11 mouse cellular contexts compared by ENCODE assay signal in genomic region chr10:59953564-59954039, GRCm38 (mm10). TPM values are rescaled to one million over a fixed set of nuclear protein-coding genes. Genes with fewer than 3 reads are reported as not detected.
DNase-seq lines count a peak whose midpoint lies in the region; ATAC-seq and TF ChIP-seq lines count a peak whose summit lies in the region.
"Had no signal": no experiment of that assay in that cellular context is flagged by ENCODE, and none has a peak within 500 bp of the region (broad histone marks: within the 10 kb centered on the region; RNA-seq: fewer than 3 reads in every experiment).

No protein-coding gene starts in this region.

- peaks cover 54% of the 10 kb centered on the region for H3K4me1 ChIP-seq in midbrain, embryonic 13.5 days (replicated peaks)

- peak; percentile 57 to 71 for DNase-seq in adrenal gland, adult (ENCODE audit: inconsistent age in 2 of 2, low spot score in 1 of 2)
- DNase-seq in adrenal gland, adult 18-20 months (ENCODE audit: low spot score in 2 of 2) = no peak
- no peak for DNase-seq in layer of hippocampus, adult 2 months (ENCODE audit: low spot score in 2 of 2)
- DNase-seq in layer of hippocampus, postnatal 14 days (ENCODE audit: low spot score in 2 of 2) = no peak
- DNase-seq in R1 (ENCODE audit: low read depth, low spot score) = peak; percentile 52
- no peak for DNase-seq in gastrocnemius, adult 18-20 months (ENCODE audit: low spot score)
- no peak for DNase-seq in layer of hippocampus, adult 8-10 months (ENCODE audit: low spot score in 2 of 2)
- DNase-seq: B cell, adult 2 months had no signal

- no peaks in the 10 kb centered on the region for H3K27me3 ChIP-seq in midbrain, embryonic 13.5 days
- H3K27me3 ChIP-seq: heart, embryonic 15.5 days; limb, embryonic 13.5 days had no signal

- H3K9me3 ChIP-seq in midbrain, embryonic 13.5 days = no peaks in the 10 kb centered on the region
- H3K9me3 ChIP-seq: heart, embryonic 15.5 days; limb, embryonic 13.5 days had no signal

- H3K4me3 ChIP-seq in layer of hippocampus, adult 2 months = no peak overlapping the region
- no peak overlapping the region for H3K4me3 ChIP-seq in midbrain, embryonic 13.5 days (replicated peaks)

- H3K9ac ChIP-seq in midbrain, embryonic 13.5 days (replicated peaks) = no peak overlapping the region
- H3K9ac ChIP-seq: heart, embryonic 15.5 days; limb, embryonic 13.5 days had no signal

- H3K4me2 ChIP-seq in midbrain, embryonic 13.5 days (replicated peaks) = no peak overlapping the region

- no peak for TF ChIP-seq CTCF in layer of hippocampus, adult 2 months (conservative IDR thresholded peaks at IDR 0.05)

- H3K27ac ChIP-seq in layer of hippocampus, adult 2 months = peak overlapping the region; percentile 100
- peak overlapping the region; percentile 71 for H3K27ac ChIP-seq in midbrain, embryonic 13.5 days

- 29% methylated on average over 7 of the region's 7 CpGs for WGBS in midbrain, embryonic 13.5 days

- no peak for ATAC-seq in midbrain, embryonic 13.5 days

- no peaks in the 10 kb centered on the region for H3K36me3 ChIP-seq in midbrain, embryonic 13.5 days
- H3K36me3 ChIP-seq: heart, embryonic 15.5 days had no signal

RNA-seq across cellular contexts. Expression of gene Ddit4, which starts 2.0 kb away (rescaled TPM):
- 10 to 100 TPM; 29.5 to 69.3 TPM for total RNA-seq in adrenal gland, adult 18-20 months (2021)
- 10 to 100 TPM; 63.6 to 66.7 TPM for total RNA-seq in layer of hippocampus, adult 2 months (2021)
- 100 to 1,000 TPM in 1 of 2 experiments, 10 to 100 TPM in 1; 99.5 to 106 TPM for total RNA-seq in layer of hippocampus, postnatal 14 days (2021)
- polyA plus RNA-seq in midbrain, embryonic 13.5 days (2015; fragmentation: Nextera tagmentation; extraction: Ambion mirVana) = 48.5 and 58.7 TPM in 2 replicates
- total RNA-seq in gastrocnemius, adult 18-20 months (2021) = 100 to 1,000 TPM in 1 of 2 experiments, 1 to 10 TPM in 1; 8.1 to 202 TPM
- total RNA-seq in layer of hippocampus, adult 8-10 months (2022) = 10 to 100 TPM; 51.3 to 71.6 (median 61.4) TPM

RNA-seq across cellular contexts. Expression of gene Ascc1, which starts 49.0 kb away (rescaled TPM):
- total RNA-seq in adrenal gland, adult 18-20 months (2021) = 10 to 100 TPM; 26.1 to 33.7 TPM
- 10 to 100 TPM; 15.3 to 17.2 TPM for total RNA-seq in layer of hippocampus, adult 2 months (2021)
- 10 to 100 TPM; 18.4 to 19.1 TPM for total RNA-seq in layer of hippocampus, postnatal 14 days (2021)
- 49.5 and 50.6 TPM in 2 replicates for polyA plus RNA-seq in midbrain, embryonic 13.5 days (2015; fragmentation: Nextera tagmentation; extraction: Ambion mirVana)
- total RNA-seq in gastrocnemius, adult 18-20 months (2021) = 10 to 100 TPM; 14.2 to 15.3 TPM
- 10 to 100 TPM; 17.0 to 19.1 (median 17.7) TPM for total RNA-seq in layer of hippocampus, adult 8-10 months (2022)

RNA-seq across cellular contexts. Expression of gene Anapc16, which starts 49.3 kb away (rescaled TPM):
- total RNA-seq in adrenal gland, adult 18-20 months (2021) = 10 to 100 TPM; 54.7 to 85.8 TPM
- total RNA-seq in layer of hippocampus, adult 2 months (2021) = 10 to 100 TPM; 64.8 to 71.4 TPM
- total RNA-seq in layer of hippocampus, postnatal 14 days (2021) = 10 to 100 TPM; 67.4 to 69.2 TPM
- polyA plus RNA-seq in midbrain, embryonic 13.5 days (2015; fragmentation: Nextera tagmentation; extraction: Ambion mirVana) = 121 TPM in 2 replicates
- 10 to 100 TPM; 43.7 to 43.9 TPM for total RNA-seq in gastrocnemius, adult 18-20 months (2021)
- 10 to 100 TPM; 66.2 to 69.6 (median 67.9) TPM for total RNA-seq in layer of hippocampus, adult 8-10 months (2022)

Comparison
In these comparisons a context has a peak if more than half of its experiments do, and no peak if none do; other contexts are left out.
1. DNase-seq: peak in adrenal gland, adult (2 of 2) and R1 (single experiment); none in adrenal gland, adult 18-20 months (0 of 2), layer of hippocampus, adult 2 months (0 of 2), layer of hippocampus, postnatal 14 days (0 of 2), gastrocnemius, adult 18-20 months (single experiment) and layer of hippocampus, adult 8-10 months (0 of 2).